Mouse (Mus musculus) embryonic fibroblast, embryonic 13.5 days (primary cell): ENCODE data around the gene Wdr70.
"Not testable (repeated sequence)": the region's sequence is repeated elsewhere in the genome, so short reads cannot be mapped to it uniquely, and the experiment has no call there.

Experiments used
- CTCF ChIP-seq: IDR thresholded peaks from 2 replicates; pipeline ENCODE4 v1.5.1; 2011; ENCODE audit warnings: mild to moderate bottlenecking, control low read depth, low read length, moderate library complexity, borderline replicate concordance; ENCODE audit not compliant: insufficient read depth
- POLR2A ChIP-seq: IDR thresholded peaks from 2 replicates; pipeline ENCODE4 v1.6.1; 2011; ENCODE audit warnings: low read depth, mild to moderate bottlenecking, control low read depth, low read length, moderate library complexity

DNA sequence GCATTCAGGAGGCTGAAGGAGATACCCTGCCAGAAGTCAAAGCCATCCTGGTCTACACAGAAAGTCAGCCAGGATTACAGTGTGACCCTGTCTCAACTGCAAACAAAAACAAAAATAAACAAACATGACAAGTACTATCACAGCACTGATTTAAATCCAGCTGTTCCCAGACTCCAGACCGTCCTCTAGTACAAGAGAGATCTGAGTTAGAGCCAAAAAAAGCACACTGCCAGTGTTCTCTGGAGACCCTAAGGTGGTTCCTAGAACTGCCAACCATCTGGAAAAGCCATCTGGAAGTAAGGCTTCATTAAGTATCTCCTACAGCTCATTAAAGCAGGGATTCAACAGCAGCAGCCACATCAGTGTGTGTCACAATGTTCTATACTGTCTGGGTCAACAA is 6.3 kb downstream of the Wdr70 start:
- TF ChIP-seq POLR2A, CTCF: not testable (repeated sequence)
